Mouse (Mus musculus) B cell, adult 67 days (primary cell): ENCODE measurements around the gene Hk1. TPM values are rescaled to one million over a fixed set of nuclear protein-coding genes. Genes with fewer than 3 reads are reported as not detected.

Source experiments
- total RNA-seq, 2 experiments: library from RNA; stranded (reverse); gene quantifications; 4 replicates each; pipeline ENCODE4 v1.2.4; 2023

The Hk1 gene
- 10 to 100 TPM; 35.3 to 38.7 TPM for total RNA-seq

GRCm38 (mm10) chr10:62379808-62380207 is at the start of gene Hk1:
Gene Hk1, minus strand, starts transcription at chr10:62379908.

GRCm38 (mm10) chr10:62422255-62422654 is 42.5 kb upstream of the Hk1 start, which contains the start of gene Hkdc1:
Gene Hkdc1, minus strand, starts transcription at chr10:62422491.

GRCm38 (mm10) chr10:62252000-62252488 is 127.7 kb downstream of the Hk1 start, which contains the start of gene Tacr2:
Gene Tacr2, plus strand, starts transcription at chr10:62252438.

GRCm38 (mm10) chr10:62230708-62231394 is 148.9 kb downstream of the Hk1 start, which contains the start of gene Tspan15:
Gene Tspan15, minus strand, starts transcription at chr10:62231251.

Other genes starting within 250 kb of the Hk1 start
- gene Neurog3, start 246.8 kb downstream of the Hk1 start, total RNA-seq: not detected
- gene Fam241b, start 236.0 kb downstream of the Hk1 start, total RNA-seq: 1 to 10 TPM; 3.4 to 4.1 TPM
- gene Tspan15, start 148.7 kb downstream of the Hk1 start, total RNA-seq: 10 to 100 TPM; 12.7 to 21.7 TPM
- gene Tacr2, start 127.5 kb downstream of the Hk1 start, total RNA-seq: not detected
- gene Hkdc1, start 42.6 kb upstream of the Hk1 start, total RNA-seq: not detected
- under 1 TPM; 0.58 to 0.71 TPM for gene 4930507D05Rik, start 69.6 kb upstream of the Hk1 start, total RNA-seq
- gene Supv3l1, start 69.8 kb upstream of the Hk1 start, total RNA-seq: 10 to 100 TPM; 24.2 to 25.6 TPM
- 10 to 100 TPM; 28.6 to 33.0 TPM for gene Vps26a, start 106.9 kb upstream of the Hk1 start, total RNA-seq
- gene Srgn, start 147.5 kb upstream of the Hk1 start, total RNA-seq: 100 to 1,000 TPM; 634 to 726 TPM
- gene Kif1bp, start 198.5 kb upstream of the Hk1 start, total RNA-seq: 10 to 100 TPM; 24.0 to 26.2 TPM
- gene Ddx21, start 222.4 kb upstream of the Hk1 start, total RNA-seq: 100 to 1,000 TPM; 140 to 147 TPM